Mouse (Mus musculus) T-helper 2 cell (primary cell): ENCODE results near the gene Olfr1307.

Experiments
- in situ Hi-C: fragments of 300-600 bp; cut with MboI, MseI; formaldehyde crosslinking; loops from one replicate; pipeline ENCODE4 v1.15.1; 2025; ENCODE audit warnings: high pct_unique_total_duplicates

The Olfr1307 gene

GRCm38 (mm10) chr2:111949340-111949739, at the start of gene Olfr1307:
Gene Olfr1307 (minus strand): TSS chr2:111949440.
- in situ Hi-C loops, result no loop called here

GRCm38 (mm10) chr2:111990181-111990580, 40.9 kb upstream of the Olfr1307 start, which contains the start of gene Olfr1309:
Gene Olfr1309 (minus strand): TSS chr2:111990281.
- in situ Hi-C loops, result loop anchor here (10.0 kb wide), 1 partner anchor 445 kb away; no protein-coding TSS in a partner anchor

DNA sequence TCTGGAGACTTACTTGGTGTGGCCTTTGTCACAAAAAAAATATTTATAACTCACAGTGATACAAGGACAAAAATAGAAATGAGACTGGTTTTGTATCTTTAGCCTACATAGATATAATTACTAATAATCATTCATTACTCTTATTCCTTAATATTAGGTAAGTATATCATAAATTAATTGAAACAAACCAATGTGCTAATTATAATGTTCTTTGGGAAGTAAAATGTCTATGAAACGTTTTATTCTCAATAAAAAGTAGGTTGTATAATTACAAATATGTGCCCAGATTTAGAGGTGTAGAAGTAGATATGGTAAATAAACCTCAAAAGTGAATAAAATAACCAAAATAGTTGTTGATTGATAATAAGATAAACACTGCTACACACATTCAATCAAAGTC, 15.6 kb upstream of the Olfr1307 start, which contains the start of gene Olfr1308:
Gene Olfr1308, minus strand, starts transcription at position 101 of the 400 bp plus-strand sequence.
- in situ Hi-C loops, result no loop called here

- in situ Hi-C loops, result no loop called here
Observed at GRCm38 (mm10) chr2:111916171-111916570, 33.1 kb downstream of the Olfr1307 start, which contains the start of gene Olfr1306. Gene Olfr1306 (minus strand): TSS chr2:111916271.
